Mouse (Mus musculus): ENCODE data around the gene Rab40c.

GRCm38 (mm10) chr17:25942597-25943151, 23.1 kb upstream of the Rab40c start:
- TF ChIP-seq CTCF (IDR thresholded peaks at IDR 0.05; ENCODE audit: borderline replicate concordance, insufficient read depth, low read depth, low read length): no peak
- TF ChIP-seq POLR2A (IDR thresholded peaks at IDR 0.05; ENCODE audit: borderline replicate concordance, insufficient read depth, low read length): no peak
